Mouse (Mus musculus) thymus, adult 2 months (tissue): ENCODE results near the gene Rsc1a1.

Experiments used
- CTCF ChIP-seq: fragments of 200-500 bp; IDR thresholded peaks from 2 replicates; pipeline ENCODE4 v1.5.1; 2012; ENCODE audit warnings: mild to moderate bottlenecking, control low read depth, low read length, moderate library complexity, borderline replicate concordance; ENCODE audit not compliant: control insufficient read depth, poor library complexity, insufficient read depth; ENCODE audit errors: extremely low read depth
- POLR2A ChIP-seq: fragments of 200-500 bp; IDR thresholded peaks from 2 replicates; pipeline ENCODE4 v1.6.1; 2012; ENCODE audit warnings: mild to moderate bottlenecking, low read length, control low read depth, moderate library complexity; ENCODE audit not compliant: control insufficient read depth, poor library complexity, insufficient read depth; ENCODE audit errors: extremely low read depth

GRCm38 (mm10) chr4:141659739-141660138, 25.7 kb downstream of the Rsc1a1 start:
- no peak for TF ChIP-seq CTCF
- no peak for TF ChIP-seq POLR2A
